Mouse (Mus musculus) midbrain, postnatal 0 days (tissue): ENCODE measurements around the gene Osbp2. TPM values are rescaled to one million over a fixed set of nuclear protein-coding genes. Genes with fewer than 3 reads are reported as not detected.

ENCODE experiments used
- ATAC-seq: fragments of 200-750 bp; cut with Nextera tagmentation; 2 replicates; pipeline ENCODE4 v1.8.0; 2017; ENCODE audit warnings: moderate number of reproducible peaks, mild to moderate bottlenecking, moderate TSS enrichment, moderate library complexity; ENCODE audit not compliant: low FRiP score
- DNase-seq: peaks from one replicate; pipeline ENCODE4 v3.0.0-alpha.2; 2015; ENCODE audit warnings: low spot score
- H3K27ac ChIP-seq: fragments of 300-500 bp; sonication (generic); 2 replicates; pipeline ENCODE4 v1.5.1; 2014; ENCODE audit warnings: low read depth, mild to moderate bottlenecking, low read length, mixed read lengths
- H3K27me3 ChIP-seq: fragments of 300-500 bp; sonication (generic); 2 replicates; pipeline ENCODE4 v1.6.1; 2014; ENCODE audit warnings: low read length, control low read depth, mixed read lengths; ENCODE audit not compliant: insufficient read depth
- H3K36me3 ChIP-seq: fragments of 300-500 bp; sonication (generic); 2 replicates; pipeline ENCODE4 v1.6.1; 2014; ENCODE audit warnings: low read length, control low read depth, mixed read lengths; ENCODE audit not compliant: insufficient read depth
- H3K4me1 ChIP-seq: fragments of 300-500 bp; sonication (generic); 2 replicates; pipeline ENCODE4 v1.6.1; 2014; ENCODE audit warnings: mild to moderate bottlenecking, control low read depth, antibody characterized with exemption, low read length, mixed read lengths; ENCODE audit not compliant: insufficient read depth
- H3K4me2 ChIP-seq: fragments of 300-500 bp; sonication (generic); 2 replicates; pipeline ENCODE4 v1.6.1; 2014; ENCODE audit warnings: low read depth, mild to moderate bottlenecking, low read length, mixed read lengths; ENCODE audit not compliant: poor library complexity, severe bottlenecking
- H3K4me3 ChIP-seq: fragments of 300-500 bp; sonication (generic); 2 replicates; pipeline ENCODE4 v1.5.1; 2014; ENCODE audit warnings: low read depth, mild to moderate bottlenecking, low read length, moderate library complexity
- H3K9ac ChIP-seq: fragments of 300-500 bp; sonication (generic); replicated peaks from 2 replicates; pipeline ENCODE4 v1.6.1; 2014; ENCODE audit warnings: mild to moderate bottlenecking, low read length, moderate library complexity, mixed read lengths; ENCODE audit not compliant: poor library complexity, severe bottlenecking
- H3K9me3 ChIP-seq: fragments of 300-500 bp; sonication (generic); 2 replicates; pipeline ENCODE4 v1.6.1; 2016; ENCODE audit warnings: low read length, control low read depth
- CTCF ChIP-seq: IDR thresholded peaks from 2 replicates; pipeline ENCODE4 v1.5.1; 2016; ENCODE audit warnings: antibody characterized with exemption, mild to moderate bottlenecking
- WGBS: fragments of 180-500 bp; shearing (Covaris S2); extraction: QIAGEN DNeasy Blood & Tissue Kit; methylation state at CpG from one replicate; pipeline ENCODE4 v1.1.7; 2014; 5-methylcytosine and 5-hydroxymethylcytosine counted together
- polyA plus RNA-seq: library from polyadenylated mRNA; unstranded; fragments of >200 nt; fragmentation: Nextera tagmentation; extraction: Ambion mirVana; gene quantifications from 2 replicates; pipeline ENCODE4 v1.2.1, GENCODE M21; 2015
- total RNA-seq: library from RNA; depleted of rRNA; stranded (reverse); fragments of >200 nt; gene quantifications from 2 replicates; pipeline ENCODE4 v1.2.3, GENCODE M21; 2014; rRNA removed

Osbp2 gene
- total and polyA plus RNA-seq, 2 experiments from 2014 or later, result 52.5 to 67.2 TPM

- H3K27me3 ChIP-seq, result no peaks in the 10 kb centered on the region
- H3K4me3 ChIP-seq, result no peak overlapping the region
- H3K4me2 ChIP-seq, result no peak overlapping the region
- TF ChIP-seq CTCF, result no peak
- ATAC-seq, result no peak
- H3K9ac ChIP-seq, result no peak overlapping the region
- WGBS, result 91% methylated on average over 4 of the region's 4 CpGs
- no peak overlapping the region for H3K27ac ChIP-seq
- H3K9me3 ChIP-seq, result no peaks in the 10 kb centered on the region
- no peaks in the 10 kb centered on the region for H3K4me1 ChIP-seq
- DNase-seq, result no peak
- H3K36me3 ChIP-seq, result peaks cover 74% of the 10 kb centered on the region
These were observed 189.2 kb downstream of the Osbp2 start for GRCm38 (mm10) chr11:3674545-3674944.

GRCm38 (mm10) chr11:3671000-3671628 lies 192.6 kb downstream of the Osbp2 start:
- H3K36me3 ChIP-seq, result peaks cover 62% of the 10 kb centered on the region
- H3K27ac ChIP-seq, result no peak overlapping the region
- no peak overlapping the region for H3K4me3 ChIP-seq
- no peak overlapping the region for H3K9ac ChIP-seq
- no peak for ATAC-seq
- H3K27me3 ChIP-seq, result no peaks in the 10 kb centered on the region
- no peaks in the 10 kb centered on the region for H3K4me1 ChIP-seq
- H3K9me3 ChIP-seq, result no peaks in the 10 kb centered on the region
- peak; percentile 19 for DNase-seq
- TF ChIP-seq CTCF, result no peak
- H3K4me2 ChIP-seq, result no peak overlapping the region
- 97% methylated on average over 1 of the region's 1 CpGs for WGBS

- Histone ChIP-seq H3K4me3 (no peak overlapping the region), H3K9me3 (no peaks in the 10 kb centered on the region), H3K36me3 (peaks cover 52% of the 10 kb centered on the region), H3K4me1 (no peaks in the 10 kb centered on the region), H3K4me2 (no peak overlapping the region), H3K9ac (no peak overlapping the region), H3K27ac (no peak overlapping the region), H3K27me3 (no peaks in the 10 kb centered on the region)
- ATAC-seq, result no peak
- DNase-seq, result no peak
- no peak for TF ChIP-seq CTCF
These were observed 193.9 kb downstream of the Osbp2 start for GRCm38 (mm10) chr11:3669849-3670248.

DNA sequence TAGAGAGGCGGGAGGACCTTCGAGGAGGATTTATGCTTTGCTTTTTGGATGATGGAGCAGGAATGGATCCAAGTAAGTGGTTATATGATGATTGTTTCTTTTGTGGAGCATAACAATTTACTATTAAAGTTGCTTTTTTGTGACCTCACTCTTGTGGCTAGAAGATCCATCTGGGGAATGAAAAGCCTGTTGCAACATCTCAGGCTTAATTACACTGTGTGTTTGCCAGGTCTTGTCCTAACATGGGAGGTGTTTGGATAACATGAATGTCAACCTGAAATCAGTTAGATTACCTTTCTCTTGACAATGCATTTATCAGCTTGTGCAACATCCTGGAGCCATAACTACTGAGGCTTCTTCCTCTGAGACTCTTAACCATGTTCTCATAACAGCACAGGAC lies 194.9 kb downstream of the Osbp2 start:
- ATAC-seq, result no peak
- 92% methylated on average over 2 of the region's 2 CpGs for WGBS
- no peak for TF ChIP-seq CTCF

GRCm38 (mm10) chr11:3667506-3667905 lies 196.2 kb downstream of the Osbp2 start:
- Histone ChIP-seq H3K36me3 (peaks cover 46% of the 10 kb centered on the region), H3K4me3 (no peak overlapping the region), H3K27ac (no peak overlapping the region), H3K9ac (no peak overlapping the region), H3K4me2 (no peak overlapping the region), H3K4me1 (no peaks in the 10 kb centered on the region), H3K9me3 (no peaks in the 10 kb centered on the region), H3K27me3 (no peaks in the 10 kb centered on the region)
- no peak for TF ChIP-seq CTCF
- ATAC-seq (no peak), DNase-seq (no peak)
- 92% methylated on average over 3 of the region's 3 CpGs for WGBS

More for the DNA sequence above, 194.9 kb downstream of the Osbp2 start:
- H3K9ac ChIP-seq, result no peak overlapping the region
- no peaks in the 10 kb centered on the region for H3K27me3 ChIP-seq
- no peaks in the 10 kb centered on the region for H3K4me1 ChIP-seq
- peaks cover 50% of the 10 kb centered on the region for H3K36me3 ChIP-seq
- H3K4me3 ChIP-seq, result no peak overlapping the region
- H3K27ac ChIP-seq, result no peak overlapping the region
- no peaks in the 10 kb centered on the region for H3K9me3 ChIP-seq
- H3K4me2 ChIP-seq, result no peak overlapping the region
- no peak for DNase-seq

DNA sequence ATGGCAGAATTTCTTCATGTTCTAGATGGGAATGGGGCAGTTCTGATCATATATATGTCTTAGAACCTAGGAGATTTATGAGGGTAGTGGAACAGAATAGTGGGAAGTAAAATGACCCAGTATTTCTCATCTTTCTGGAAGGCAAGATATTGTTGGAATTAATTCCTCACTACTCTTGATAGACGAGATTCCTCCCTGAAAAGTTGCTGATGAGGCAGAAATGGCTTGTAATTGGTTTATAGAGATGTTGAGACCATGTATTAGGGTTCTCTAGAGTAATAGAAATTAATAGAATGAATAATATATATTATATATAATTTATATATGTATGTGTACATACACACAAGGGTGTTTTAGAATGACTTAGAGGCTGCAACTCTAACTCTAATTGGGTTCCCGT lies 201.7 kb downstream of the Osbp2 start:
- Histone ChIP-seq H3K4me1 (no peaks in the 10 kb centered on the region), H3K36me3 (peaks cover 15% of the 10 kb centered on the region; the same call in 1 of the 2 replicates), H3K27me3 (no peaks in the 10 kb centered on the region), H3K27ac (no peak overlapping the region), H3K4me2 (no peak overlapping the region), H3K9ac (no peak overlapping the region), H3K4me3 (no peak overlapping the region), H3K9me3 (no peaks in the 10 kb centered on the region)
- no peak for TF ChIP-seq CTCF
- DNase-seq (no peak), ATAC-seq (no peak)
- WGBS, result 92% methylated on average over 2 of the region's 2 CpGs

Other genes starting within 250 kb of the Osbp2 start
- 39.1 and 44.2 TPM in 2 replicates for gene Morc2a, start 214.7 kb downstream of the Osbp2 start, total RNA-seq
- gene Morc2a, start 214.7 kb downstream of the Osbp2 start, polyA plus RNA-seq, result 19.8 and 21.9 TPM in 2 replicates
- gene 4921536K21Rik, start 31.2 kb upstream of the Osbp2 start, total RNA-seq, result 0.49 and 0.61 TPM in 2 replicates
- 0.28 and 0.41 TPM in 2 replicates for gene 4921536K21Rik, start 31.2 kb upstream of the Osbp2 start, polyA plus RNA-seq
- gene Dusp18, start 31.3 kb upstream of the Osbp2 start, total RNA-seq, result 20.7 and 23.7 TPM in 2 replicates
- 20.5 and 24.1 TPM in 2 replicates for gene Dusp18, start 31.3 kb upstream of the Osbp2 start, polyA plus RNA-seq
- gene Slc35e4, start 50.8 kb upstream of the Osbp2 start, total RNA-seq, result 48.2 and 56.5 TPM in 2 replicates
- gene Slc35e4, start 50.8 kb upstream of the Osbp2 start, polyA plus RNA-seq, result 27.3 and 27.4 TPM in 2 replicates
- gene Tcn2, start 68.3 kb upstream of the Osbp2 start, total RNA-seq, result 20.9 and 28.8 TPM in 2 replicates
- 22.0 and 27.0 TPM in 2 replicates for gene Tcn2, start 68.3 kb upstream of the Osbp2 start, polyA plus RNA-seq
- gene Pes1, start 100.1 kb upstream of the Osbp2 start, total RNA-seq, result 36.1 and 37.7 TPM in 2 replicates
- gene Pes1, start 100.1 kb upstream of the Osbp2 start, polyA plus RNA-seq, result 49.0 TPM in 2 replicates
- 0.16 TPM in 1 of 2 replicates, not detected in the other for gene 4930556J24Rik, start 112.9 kb upstream of the Osbp2 start, total RNA-seq
- gene 4930556J24Rik, start 112.9 kb upstream of the Osbp2 start, polyA plus RNA-seq, result 0.26 TPM in 1 of 2 replicates, not detected in the other
- 17.0 and 20.9 TPM in 2 replicates for gene Gal3st1, start 119.7 kb upstream of the Osbp2 start, total RNA-seq
- 12.7 and 14.4 TPM in 2 replicates for gene Gal3st1, start 119.7 kb upstream of the Osbp2 start, polyA plus RNA-seq
- gene Sec14l4, start 167.6 kb upstream of the Osbp2 start, total RNA-seq, result not detected in 2 replicates
- gene Sec14l4, start 167.6 kb upstream of the Osbp2 start, polyA plus RNA-seq, result 0.05 TPM in 1 of 2 replicates, not detected in the other
- gene Sec14l3, start 200.9 kb upstream of the Osbp2 start, total RNA-seq, result 1.5 and 1.8 TPM in 2 replicates
- 4.3 and 5.1 TPM in 2 replicates for gene Sec14l3, start 200.9 kb upstream of the Osbp2 start, polyA plus RNA-seq
- gene Mtfp1, start 231.5 kb upstream of the Osbp2 start, total RNA-seq, result 13.5 and 17.7 TPM in 2 replicates
- gene Mtfp1, start 231.5 kb upstream of the Osbp2 start, polyA plus RNA-seq, result 15.4 and 19.6 TPM in 2 replicates